Mouse (Mus musculus): ENCODE measurements at regions not wholly inside any gene's neighbourhood (a gene's known extent, or its start where the extent isn't known, plus 50 kb on each side); places are given as distances from the start of the nearest gene placed in this dataset.

DNA sequence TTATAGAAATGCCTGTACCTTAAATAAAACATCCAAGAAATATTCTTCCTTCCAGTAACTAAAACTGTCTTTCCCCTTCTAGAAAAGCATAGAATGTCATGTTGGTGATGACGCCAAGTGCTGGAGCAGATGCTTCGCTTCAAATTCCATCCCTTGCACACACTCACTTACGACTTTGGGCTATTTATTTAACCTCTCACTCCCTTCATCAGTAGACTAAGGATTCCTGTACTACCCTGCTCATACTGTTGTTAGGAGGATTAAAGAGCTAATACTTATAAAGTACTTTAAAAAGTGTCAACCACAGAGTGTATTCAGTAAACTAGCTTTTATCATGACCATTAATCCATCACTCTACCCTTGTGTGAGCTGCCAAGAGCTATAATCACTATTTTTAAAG, 296.8 kb upstream of the Cited2 start:
- no peak for DNase-seq (ENCODE audit: extremely low spot score)

DNA sequence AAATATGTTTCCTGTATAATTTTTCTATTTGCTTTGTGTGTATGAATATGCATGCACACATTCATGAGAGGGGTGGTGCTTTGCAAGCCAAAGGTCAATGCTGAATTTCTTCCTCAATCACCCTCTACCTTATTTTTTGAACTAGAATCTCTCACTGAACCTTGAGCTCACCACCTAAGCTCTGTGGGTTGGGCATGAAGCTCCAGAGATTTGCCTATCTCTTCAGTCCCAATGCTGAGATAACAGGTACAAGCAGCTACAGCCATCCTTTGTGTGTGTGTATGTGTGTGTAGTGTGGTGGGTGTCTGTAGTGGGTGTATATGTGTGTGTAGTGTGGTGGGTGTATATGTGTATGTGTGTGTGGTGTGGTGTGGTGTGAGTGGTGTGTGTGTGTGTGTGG, 295.7 kb upstream of the Cited2 start:
- DNase-seq (ENCODE audit: extremely low spot score) = no peak

GRCm38 (mm10) chr10:17428315-17428714, 294.7 kb upstream of the Cited2 start:
- DNase-seq (ENCODE audit: extremely low spot score) = no peak

GRCm38 (mm10) chr10:17431068-17431467, 291.9 kb upstream of the Cited2 start:
- DNase-seq (ENCODE audit: extremely low spot score) = no peak

DNA sequence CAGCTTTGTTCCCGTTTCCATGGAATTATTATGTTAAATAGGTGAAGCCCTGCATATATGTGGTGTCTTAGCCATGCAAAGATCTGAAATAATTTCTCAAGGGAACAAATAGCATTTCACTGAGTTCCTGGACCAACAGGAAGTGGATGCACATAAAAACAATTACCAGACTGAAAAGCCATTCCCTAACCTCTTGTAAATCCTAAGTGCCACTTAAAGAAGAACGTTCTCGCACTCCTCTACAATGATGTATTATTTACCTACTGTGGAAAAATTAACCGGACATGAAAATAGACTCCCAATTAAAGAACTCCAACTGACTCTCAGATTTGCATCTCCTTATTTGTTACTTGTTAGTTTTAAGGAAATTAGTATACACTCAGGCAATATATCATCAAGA, 288.9 kb upstream of the Cited2 start:
- no peak for DNase-seq (ENCODE audit: extremely low spot score)

DNA sequence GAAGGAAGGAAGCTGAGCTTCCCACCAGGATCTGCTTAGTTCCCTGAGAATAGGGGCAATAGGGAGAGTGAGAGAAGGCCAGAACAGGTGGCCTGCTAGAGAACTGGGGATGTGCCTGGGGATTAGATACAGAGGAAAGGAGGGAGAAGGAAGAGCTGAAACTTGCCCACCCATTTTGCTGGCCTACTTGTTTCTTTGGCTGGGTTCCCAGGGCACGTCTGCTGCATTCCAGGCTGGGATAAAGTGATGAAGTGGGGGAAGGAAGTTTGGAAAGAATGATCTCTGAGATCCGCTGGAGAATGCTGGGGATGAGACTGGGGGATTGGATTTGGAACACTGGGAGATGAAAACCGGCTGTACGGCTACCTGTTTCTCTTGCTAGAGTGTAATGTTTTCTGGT, 272.8 kb upstream of the Cited2 start:
- DNase-seq (ENCODE audit: extremely low spot score) = no peak

DNA sequence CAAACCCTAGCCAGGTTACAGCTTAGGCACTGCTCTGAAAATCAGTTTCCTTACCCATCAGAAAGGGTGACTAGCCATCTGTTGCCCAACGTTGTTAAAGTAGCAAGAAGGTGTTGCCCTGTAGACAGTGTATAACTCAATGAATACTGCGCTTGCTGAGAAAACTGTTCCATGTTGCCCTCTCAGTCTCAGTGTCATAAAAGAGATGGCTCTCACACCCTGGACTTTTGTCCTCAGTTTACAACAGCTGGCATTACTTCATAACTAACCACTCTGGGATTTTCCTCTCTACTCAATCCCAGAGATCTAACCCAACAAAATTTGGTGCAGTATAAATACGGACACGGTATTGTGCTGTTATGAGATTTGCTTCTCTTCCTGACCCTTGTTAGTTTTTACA, 252.1 kb upstream of the Cited2 start:
- DNase-seq (ENCODE audit: extremely low spot score) = no peak

GRCm38 (mm10) chr10:17472536-17472935, 250.5 kb upstream of the Cited2 start:
- peak; percentile 48 for DNase-seq (ENCODE audit: extremely low spot score)

DNA sequence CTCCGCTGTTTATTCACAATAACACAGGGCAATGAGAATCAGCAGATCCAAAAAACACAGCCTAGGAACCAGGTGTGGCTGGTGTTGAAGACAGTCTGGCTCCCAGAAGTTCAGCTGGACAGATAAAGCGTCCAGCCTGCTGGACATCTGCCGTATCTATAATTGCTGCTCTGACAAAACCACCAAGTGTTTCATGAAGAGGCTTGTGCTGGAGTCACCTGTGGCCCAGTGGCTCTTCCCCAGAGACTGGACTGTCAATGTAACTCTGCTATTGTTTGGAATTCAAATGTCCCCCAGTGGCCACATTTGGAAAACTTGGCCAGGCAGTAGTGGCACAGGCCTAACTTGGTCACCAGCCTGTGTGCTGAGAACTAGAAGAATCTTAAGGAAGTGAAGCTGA, 247.0 kb upstream of the Cited2 start:
- DNase-seq (ENCODE audit: extremely low spot score) = no peak

DNA sequence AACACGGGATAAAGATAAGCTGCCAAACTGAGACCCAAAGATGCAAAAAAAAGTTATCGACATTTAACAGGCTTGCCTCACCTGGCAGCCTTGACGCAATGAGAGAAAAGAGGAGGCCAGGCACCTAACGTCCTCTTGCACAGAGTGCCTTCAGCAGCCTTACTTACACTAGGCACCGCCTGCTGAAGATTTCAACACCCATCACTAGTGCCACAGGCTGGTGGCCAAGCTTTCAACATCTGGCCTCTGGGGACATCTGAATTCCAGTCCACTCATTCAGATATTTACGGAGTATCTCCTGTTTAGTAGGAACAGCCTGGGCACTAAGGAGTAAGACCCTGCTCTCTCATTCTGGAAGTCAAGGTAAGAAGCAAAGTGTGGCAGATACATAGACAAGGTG, 246.3 kb upstream of the Cited2 start:
- DNase-seq (ENCODE audit: extremely low spot score) = no peak

GRCm38 (mm10) chr10:17478761-17479632, 244.0 kb upstream of the Cited2 start:
- peak; percentile 71 for DNase-seq (ENCODE audit: extremely low spot score)

DNA sequence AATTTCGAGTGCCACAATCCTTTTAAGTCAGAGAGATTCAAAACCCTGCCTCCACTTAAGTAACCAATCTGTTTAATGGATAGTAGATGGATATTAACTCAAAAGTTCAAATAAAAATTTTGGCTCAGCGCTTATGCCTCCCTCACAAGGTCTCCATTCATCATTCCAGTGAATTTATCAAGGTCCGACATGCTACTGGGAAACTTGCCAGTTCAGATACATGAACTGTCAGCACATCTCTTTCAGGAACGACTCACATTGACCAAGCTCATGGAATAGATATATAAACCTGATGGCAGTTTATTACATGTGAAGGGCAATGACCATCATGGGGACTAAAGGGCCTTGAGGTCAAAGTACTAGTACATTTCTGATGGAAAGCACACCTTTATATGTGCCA, 240.3 kb upstream of the Cited2 start:
- no peak for DNase-seq (ENCODE audit: extremely low spot score)

- no peak for DNase-seq (ENCODE audit: extremely low spot score)
These were observed 238.0 kb upstream of the Cited2 start for GRCm38 (mm10) chr10:17485049-17485449.

DNA sequence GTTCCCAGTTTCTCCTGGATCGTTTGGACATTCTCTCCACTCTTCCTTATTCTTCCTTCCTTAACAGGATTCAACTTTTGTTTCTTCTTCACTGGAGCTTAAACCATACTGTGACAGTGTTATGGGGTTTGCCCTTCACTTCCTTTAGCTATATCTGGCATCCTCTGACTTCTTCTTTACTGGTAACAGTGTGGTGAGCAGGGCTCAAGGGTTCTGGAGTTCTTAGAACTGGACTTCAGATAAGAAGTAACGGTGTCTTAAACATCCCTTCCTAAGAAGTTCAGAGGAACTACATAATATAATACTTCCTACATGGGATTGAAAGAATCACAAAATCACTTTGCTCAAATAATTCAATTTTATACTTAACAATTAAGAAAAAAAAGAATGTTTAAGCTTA, 237.5 kb upstream of the Cited2 start:
- DNase-seq (ENCODE audit: extremely low spot score) = no peak

DNA sequence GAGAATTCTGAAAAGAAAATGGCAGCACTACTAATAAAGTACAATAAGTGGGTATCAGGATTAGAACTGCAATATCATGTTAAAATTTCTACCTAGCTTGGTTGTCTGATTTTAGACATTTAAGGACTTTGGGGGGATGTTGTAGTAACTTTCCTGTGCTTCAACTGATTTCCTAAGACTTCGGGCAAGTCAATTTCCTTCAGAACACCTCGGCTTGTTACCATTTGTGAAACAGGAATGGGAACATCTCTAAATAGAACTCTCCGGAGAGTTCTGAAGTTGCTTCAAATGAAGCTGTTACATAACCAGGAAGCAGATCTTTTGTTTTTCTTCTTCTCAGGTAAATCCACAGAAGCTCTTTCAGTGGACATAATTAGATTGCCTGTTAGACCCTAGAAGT, 237.0 kb upstream of the Cited2 start:
- DNase-seq (ENCODE audit: extremely low spot score) = no peak

DNA sequence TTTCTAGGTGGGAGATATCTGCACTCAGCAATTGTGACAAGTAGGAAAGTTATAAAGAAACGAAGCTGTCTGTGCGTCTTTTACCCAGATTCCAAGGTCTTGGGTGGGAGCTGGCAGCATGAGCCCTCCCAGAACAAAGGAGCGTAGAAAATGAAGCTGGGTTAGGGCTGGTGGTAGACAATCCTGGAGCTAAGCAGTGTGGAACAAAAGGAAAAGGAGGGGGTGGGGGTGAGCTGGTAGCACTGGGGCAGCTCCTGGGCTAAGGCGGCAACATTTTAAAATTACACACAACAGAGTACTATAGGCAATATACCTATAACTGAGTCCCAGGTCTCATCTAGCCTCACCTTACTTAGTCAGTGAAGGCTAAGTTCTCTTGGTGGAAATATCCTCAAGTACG, 235.6 kb upstream of the Cited2 start:
- DNase-seq (ENCODE audit: extremely low spot score) = no peak

DNA sequence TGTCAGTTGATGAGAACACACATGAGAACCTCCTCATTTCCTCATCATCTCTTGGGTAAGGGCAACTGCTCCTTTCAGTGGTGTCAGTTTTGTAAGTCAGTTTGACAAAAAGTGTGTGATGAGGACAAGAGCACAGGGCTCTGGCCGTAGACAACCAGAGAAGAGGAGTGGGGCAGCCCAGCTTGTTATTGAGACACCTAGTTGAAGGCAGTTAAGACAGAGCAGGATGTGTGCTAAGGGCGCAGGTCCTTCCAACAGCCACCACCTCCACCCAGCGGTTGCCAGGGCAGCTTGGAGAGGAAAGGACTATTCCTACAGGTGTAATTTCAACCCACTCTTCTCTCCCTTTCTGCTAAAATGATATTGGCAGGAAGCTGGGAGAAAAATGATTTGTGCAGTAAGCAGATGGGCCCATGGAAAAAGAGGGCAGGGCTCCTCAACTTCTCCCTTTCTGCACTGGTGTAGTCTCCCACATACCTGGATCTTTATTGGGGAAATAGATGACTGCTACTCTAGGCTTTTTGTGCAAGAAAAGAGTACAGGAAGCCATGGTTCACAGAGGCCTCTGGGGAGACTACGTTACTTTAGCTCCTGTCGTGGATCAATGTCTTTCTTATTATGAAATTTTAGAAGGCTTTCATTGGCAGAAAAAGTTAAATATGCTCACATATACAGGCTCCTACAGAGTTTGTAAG, 231.3 kb upstream of the Cited2 start:
- DNase-seq (ENCODE audit: extremely low spot score) = no peak

- no peak for DNase-seq (ENCODE audit: extremely low spot score)
These were observed 229.9 kb upstream of the Cited2 start for GRCm38 (mm10) chr10:17493137-17493536.

DNA sequence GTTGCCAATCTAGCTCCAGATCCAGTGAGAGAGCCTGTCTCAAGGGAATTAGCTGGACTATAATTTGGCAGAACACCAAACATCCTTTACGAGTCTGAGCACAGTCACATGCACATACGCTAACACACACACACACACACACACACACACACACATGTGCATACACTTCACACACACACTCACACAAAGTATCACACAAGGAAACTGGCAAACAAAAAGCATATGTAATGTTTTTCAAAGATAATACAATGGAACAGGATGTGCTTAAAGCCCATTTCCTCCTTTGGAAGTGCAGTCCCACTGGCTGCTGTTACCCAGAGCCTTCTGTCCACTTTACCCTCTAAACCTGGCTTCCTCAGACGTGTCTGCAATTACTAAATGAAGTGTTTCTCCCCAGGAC, 226.2 kb upstream of the Cited2 start:
- DNase-seq (ENCODE audit: extremely low spot score) = no peak

DNA sequence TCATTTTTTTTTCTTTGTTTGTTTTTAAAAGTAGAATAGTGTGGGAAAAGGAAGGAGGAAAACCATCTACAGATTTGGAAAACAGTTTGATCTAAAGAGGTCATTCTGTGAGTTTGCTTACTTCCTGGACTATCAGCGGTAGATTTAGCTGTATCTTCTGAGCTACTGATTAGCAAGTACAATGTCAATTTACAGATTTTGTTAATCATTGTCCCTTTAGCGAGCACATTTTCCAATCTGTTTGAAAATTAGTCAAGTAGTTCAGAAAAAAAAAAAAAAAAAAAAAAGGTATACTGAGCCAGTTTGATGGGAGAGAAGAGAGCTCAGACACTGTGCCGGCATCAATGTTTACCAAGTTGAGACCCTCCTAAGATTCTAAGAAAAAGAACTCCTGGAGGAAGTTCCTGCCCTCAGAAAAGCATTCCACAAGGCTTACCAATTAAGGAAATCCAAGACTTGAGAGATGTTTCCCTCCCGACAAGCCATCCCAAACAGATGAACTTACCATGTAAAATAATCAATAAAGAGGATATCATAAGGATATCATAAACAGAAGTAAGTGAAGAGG, 212.3 kb upstream of the Cited2 start:
- DNase-seq (ENCODE audit: extremely low spot score) = no peak

DNA sequence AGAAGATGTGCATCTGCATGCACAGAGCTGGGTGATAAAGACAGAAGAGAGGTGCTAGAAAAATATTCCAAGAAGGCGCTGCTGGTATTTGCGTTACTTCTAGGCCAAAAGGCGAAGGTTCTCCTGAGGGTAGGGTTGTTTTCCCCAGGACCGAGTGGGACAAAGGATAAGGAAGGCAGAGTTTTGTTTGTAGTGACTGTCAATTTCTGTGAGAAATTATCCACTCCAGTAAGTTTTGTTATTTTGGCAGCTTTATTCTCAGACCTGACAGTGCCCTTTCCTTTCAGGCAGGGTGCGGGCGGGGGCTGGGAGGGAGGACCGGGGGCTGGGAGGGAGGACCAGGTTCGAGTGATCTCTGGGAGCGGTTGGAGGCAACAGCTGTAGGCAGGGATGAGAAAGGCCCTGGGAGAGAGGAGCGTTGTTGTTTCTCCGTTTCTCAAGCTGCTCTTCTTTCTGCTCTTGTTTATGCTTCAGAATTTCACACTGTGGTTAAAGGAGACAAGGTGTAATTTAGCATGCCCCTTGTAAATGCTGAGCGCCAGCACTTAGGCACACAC, 211.2 kb upstream of the Cited2 start:
- peak; percentile 20 for DNase-seq (ENCODE audit: extremely low spot score)

DNA sequence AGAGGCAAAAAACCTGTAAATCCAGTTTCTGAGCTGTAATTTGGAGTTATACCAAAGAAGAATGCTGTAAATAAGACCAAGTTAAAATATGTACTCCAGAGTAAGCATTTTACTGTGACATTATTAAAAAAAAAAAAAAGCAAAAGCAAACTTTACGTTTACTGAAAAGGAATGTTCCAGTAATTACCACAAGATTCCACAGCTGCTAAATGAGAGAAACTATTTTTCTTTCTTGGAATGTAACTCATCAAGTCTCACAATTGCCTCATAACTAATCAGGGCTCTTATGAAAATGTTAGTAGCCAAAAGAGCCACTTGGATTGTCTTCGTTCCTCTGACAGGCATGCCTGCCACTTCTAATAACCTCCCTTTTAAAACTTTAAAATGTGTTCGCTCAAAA, 210.5 kb upstream of the Cited2 start:
- no peak for DNase-seq (ENCODE audit: extremely low spot score)

DNA sequence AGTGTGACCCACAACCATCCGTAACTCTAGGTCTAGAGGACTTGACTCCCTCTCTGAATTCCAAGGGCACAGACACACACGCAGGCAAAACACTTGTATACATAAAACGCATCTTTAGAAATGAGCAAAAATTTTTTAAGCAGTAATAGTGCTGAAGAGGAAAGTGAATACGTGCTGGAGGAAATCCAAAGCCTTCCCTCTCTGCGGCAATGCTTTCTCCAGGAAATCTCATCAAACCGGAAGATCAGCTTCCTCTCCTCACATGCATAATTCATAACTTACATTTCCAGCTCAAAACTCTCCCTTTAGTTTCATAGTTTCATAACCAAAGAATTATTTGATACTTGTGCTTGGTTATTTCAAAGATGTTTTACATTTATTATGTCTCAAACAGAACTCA, 209.3 kb upstream of the Cited2 start:
- DNase-seq (ENCODE audit: extremely low spot score) = no peak
